Mouse (Mus musculus): Measurements from ENCODE around the gene Trim61.
"Not testable (repeated sequence)": the region's sequence is repeated elsewhere in the genome, so short reads cannot be mapped to it uniquely, and the experiment has no call there.

The Trim61 gene

GRCm38 (mm10) chr8:65018423-65018822 lies at the start of gene Trim61, which contains the start of gene Trim60:
Gene Trim61 (minus strand): TSS chr8:65018523.
Gene Trim60 (minus strand): TSS chr8:65018584.
- DNase-seq (ENCODE audit: low read depth) = no peak

DNA sequence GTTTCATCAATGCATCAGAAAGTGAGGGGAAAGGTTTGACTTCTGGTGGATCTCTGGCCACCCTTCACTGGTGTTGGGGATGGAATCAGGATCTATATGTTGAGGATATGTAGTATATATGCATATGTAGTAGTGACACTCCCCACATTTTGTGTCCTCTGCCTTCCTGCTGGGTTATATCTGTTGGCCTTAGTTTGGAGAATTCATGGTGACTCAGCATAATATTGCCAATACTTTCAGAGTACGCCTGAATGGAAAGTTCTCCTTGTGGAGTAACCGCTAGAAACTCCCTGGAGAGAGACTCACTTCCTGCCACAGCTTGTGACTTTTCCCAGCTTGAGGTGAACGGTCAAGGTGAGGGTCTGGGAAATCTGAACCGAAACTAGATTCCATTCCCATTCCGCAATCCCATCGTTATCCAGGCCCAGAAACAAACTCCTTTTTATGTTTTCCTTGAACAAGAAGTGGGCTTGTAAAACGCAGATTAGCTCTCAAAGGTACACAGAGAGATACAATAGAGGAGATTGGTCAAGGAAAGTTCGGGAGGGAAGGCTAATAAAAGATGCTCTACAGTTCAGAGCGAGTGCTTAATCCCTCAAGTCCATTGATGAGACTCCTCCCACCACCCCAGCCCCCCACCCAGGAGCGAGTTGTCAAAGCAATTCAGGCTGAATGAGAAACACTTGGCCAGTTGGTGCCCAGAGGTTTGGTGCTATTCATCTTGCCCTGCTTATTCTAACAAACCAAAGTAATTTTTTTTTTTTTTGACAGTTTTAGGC lies 49.6 kb upstream of the Trim61 start:
- no peak for DNase-seq (ENCODE audit: low read depth)

DNA sequence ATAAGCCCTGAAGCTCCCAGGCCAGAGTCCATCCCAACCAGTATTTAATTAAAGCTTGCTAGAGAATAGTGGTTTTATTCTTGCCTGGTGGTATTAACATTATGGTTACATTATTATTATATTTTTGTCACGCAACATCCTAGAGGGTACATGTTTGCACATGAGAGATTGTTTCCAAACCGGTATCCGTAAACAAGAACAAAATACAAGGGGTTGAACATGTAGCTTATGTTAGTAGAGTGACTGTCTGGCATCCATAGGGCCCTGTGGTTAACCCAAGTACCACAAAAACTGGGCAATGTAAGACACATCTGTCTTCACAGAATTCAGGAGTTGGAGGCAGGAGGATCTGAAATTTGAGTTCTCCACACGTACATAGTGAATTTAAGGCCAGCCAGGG lies 48.7 kb upstream of the Trim61 start:
- DNase-seq (ENCODE audit: low read depth) = no peak

DNA sequence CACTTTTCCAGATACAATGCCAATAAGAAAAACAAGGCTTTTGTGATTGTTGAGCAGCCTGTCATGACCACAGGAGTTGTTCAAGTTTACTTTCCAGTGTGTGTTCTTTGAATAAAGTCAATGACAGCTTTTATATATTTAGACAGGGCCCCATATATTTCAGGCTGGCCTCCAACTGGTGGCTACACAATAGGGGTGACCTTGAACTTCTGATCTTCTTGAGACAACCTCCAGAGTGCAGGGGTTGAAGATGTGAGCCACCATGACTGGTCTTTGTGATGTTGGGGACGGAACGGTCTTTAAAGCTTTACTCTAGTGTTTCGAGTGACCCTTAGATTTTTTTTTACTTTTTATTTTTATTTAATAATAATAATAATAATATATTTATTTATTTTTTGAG lies 47.3 kb upstream of the Trim61 start:
- no peak for DNase-seq (ENCODE audit: low read depth)

DNA sequence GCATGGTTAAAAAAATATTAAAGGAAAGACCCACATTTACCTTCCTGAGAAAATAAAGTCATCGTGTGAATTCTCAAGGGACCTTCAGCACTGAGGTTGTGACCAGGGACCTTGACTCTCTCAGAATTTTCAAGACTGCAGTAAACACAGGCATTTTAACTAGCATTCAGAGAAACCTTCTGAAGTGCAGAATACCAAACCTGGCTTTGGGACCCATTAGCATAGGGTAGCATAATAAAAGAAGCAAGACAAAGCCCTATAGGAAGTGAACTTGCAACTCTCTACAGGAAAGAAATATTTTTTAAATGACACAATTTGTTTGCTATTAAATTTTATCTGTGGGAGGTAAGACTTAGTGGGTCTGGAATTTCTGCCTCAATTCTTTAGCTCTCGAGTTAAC lies 45.7 kb upstream of the Trim61 start:
- DNase-seq (ENCODE audit: low read depth) = no peak

GRCm38 (mm10) chr8:65062195-65062594 lies 43.9 kb upstream of the Trim61 start:
- no peak for DNase-seq (ENCODE audit: low read depth)

DNA sequence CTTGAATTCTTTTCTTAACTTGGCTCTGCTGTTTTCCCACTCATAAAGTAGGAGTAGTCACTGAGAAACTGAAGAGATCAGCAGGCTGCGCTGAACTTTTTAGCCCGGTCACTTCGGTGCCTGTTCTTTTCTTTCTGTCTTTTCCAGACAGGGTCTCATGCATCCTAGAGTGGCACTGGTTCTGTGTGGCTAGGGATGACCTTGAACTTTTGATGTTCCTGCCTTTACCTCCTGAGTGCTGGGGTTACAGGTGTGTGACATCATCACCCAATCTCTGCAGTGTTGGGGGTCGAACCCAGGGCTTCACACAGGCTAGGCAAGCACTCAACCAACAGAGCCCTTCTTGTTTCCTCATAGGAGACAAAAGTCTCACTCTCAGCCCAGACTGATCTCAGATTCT lies 38.4 kb upstream of the Trim61 start:
- no peak for DNase-seq (ENCODE audit: low read depth)

- no peak for DNase-seq (ENCODE audit: low read depth)
Measured at GRCm38 (mm10) chr8:65053968-65054367, 35.6 kb upstream of the Trim61 start.

DNA sequence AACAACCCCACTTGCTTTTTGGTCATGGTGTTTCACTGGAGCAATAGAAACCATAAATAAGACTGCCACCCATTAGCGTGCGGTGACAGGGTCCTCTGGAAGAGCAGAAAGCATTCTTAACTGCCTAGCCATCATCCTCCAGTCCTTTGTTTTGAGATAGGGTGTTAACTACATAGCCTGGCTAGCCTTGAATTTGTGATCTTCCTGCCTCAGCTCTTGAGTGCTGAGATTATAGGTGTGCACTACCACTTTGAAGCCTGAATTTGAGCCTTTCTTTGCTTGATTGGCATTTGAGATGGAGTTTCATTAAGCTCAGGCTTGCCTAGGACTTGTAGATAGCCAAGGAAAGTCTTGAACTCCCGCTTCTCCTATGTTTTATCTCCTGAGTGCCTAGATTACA lies 35.2 kb upstream of the Trim61 start:
- DNase-seq (ENCODE audit: low read depth) = no peak

- no peak for DNase-seq (ENCODE audit: low read depth)
Measured at GRCm38 (mm10) chr8:65047801-65048200, 29.5 kb upstream of the Trim61 start.

GRCm38 (mm10) chr8:65047193-65047592 lies 28.9 kb upstream of the Trim61 start:
- DNase-seq (ENCODE audit: low read depth) = no peak

GRCm38 (mm10) chr8:65046565-65046964 lies 28.2 kb upstream of the Trim61 start:
- DNase-seq (ENCODE audit: low read depth) = no peak

- no peak for DNase-seq (ENCODE audit: low read depth)
Measured at GRCm38 (mm10) chr8:65037117-65037533, 18.8 kb upstream of the Trim61 start, which contains the start of gene Apela. Gene Apela (minus strand): TSS chr8:65037336.

DNA sequence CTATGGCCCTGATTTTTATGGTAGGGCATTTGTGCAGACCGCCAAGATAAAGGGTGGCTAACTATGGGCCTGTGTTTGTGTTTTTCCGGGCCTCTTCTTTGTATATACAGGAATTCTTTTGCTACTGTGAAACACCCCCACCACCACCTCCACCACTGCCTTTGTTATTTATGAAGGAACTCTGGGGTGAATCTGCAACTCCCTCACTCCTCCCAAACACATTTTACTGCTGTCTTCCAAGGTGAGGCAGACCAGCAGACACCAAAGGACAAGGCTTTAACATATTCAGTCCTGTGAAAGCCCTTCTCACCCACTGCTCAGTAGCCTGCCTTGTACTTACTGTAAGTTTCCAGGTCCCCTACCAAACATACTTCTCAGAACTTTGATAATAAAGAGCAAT lies 15.8 kb upstream of the Trim61 start:
- DNase-seq (ENCODE audit: low read depth) = no peak

- DNase-seq (ENCODE audit: low read depth) = no peak
Measured at GRCm38 (mm10) chr8:65033056-65033455, 14.7 kb upstream of the Trim61 start.

DNA sequence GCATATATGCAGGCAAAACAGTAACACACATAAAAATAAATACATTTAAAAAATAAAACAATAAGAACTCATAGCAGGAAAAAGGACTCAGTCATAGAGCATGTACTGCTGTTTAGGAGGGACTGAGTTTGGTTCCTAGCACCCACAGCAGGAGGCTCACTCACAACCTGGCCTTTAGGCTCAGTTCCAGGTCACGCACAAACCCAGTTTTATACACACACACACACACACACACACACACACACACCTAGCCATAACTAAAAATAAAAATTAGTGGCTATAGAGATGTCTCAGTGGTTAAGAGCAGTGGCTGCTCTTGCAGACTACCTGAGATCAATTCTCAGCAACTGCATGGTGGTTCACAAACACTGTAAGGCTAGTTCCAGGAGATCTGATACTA lies 13.8 kb upstream of the Trim61 start:
- no peak for DNase-seq (ENCODE audit: low read depth)

- no peak for DNase-seq (ENCODE audit: low read depth)
Measured at GRCm38 (mm10) chr8:65030735-65031485, 12.6 kb upstream of the Trim61 start.

- no peak for DNase-seq (ENCODE audit: low read depth)
Measured at GRCm38 (mm10) chr8:65029776-65030175, 11.5 kb upstream of the Trim61 start.

DNA sequence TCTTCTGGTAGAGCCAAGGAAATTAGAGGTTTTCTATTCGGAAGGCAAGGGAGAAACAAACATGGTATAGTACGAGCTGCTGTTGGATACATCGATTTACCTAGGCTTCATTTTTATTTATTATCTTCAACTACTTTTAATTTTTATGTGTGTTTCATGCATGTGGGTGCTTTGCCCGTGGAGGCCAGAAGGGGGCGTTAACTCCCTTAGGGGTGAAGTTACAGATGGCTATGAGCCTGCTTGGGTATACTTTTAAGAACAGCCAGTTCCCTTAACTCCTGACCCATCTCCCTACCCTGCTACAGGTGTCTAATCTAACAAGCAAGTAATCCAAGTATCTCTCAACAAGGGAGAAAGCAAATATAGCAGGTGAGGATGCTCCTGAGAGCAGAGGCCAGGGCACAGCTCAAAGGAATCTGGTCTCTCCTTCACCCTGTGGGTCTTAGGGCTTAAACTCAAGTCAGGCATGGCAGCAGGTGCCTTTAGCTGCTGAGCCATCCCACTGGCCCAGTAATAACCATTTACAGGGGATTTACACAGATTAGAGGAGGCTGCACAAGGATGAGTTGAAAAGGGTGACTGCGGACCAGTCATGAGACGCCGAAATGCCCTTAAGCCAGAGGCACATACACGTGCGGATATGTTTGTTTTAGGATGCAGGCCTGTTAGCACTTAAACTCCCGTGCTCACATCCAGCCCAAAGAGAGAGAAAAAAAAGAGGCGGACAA lies 10.8 kb upstream of the Trim61 start:
- DNase-seq (ENCODE audit: low read depth) = no peak

GRCm38 (mm10) chr8:65022485-65022884 lies 4.2 kb upstream of the Trim61 start:
- DNase-seq (ENCODE audit: low read depth) = peak; percentile 19

DNA sequence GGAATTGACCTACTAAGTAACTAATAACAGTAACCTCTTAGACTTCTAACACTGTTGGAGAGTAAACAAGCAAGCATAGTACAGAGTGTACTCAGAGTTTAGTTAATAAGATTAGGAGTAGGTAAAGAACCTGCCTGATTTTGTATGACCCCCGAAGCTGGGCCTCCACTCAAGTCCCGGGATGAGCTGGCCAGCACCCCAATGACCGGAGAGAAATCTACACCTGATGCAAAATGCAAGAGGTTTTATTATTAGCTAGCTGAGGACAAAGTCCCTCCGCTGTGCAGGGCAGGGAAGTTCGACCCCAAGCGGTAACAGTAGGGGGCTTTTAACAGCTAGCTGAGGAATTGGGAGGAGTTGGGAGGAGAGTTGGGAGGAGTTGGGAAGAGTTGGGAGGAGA lies 10.7 kb downstream of the Trim61 start:
- DNase-seq (ENCODE audit: low read depth) = not testable (repeated sequence)

- no peak for DNase-seq (ENCODE audit: low read depth)
Measured at GRCm38 (mm10) chr8:64998806-64999365, 19.4 kb downstream of the Trim61 start.

Data from naive thymus-derived CD4-positive, alpha-beta T cell, adult 2 months (primary cell).